In genomic region chr8:88325251-88325650, GRCm38 (mm10) we compare ENCODE assay signal across 25 mouse cellular contexts. TPM values are rescaled to one million over a fixed set of nuclear protein-coding genes. Genes with fewer than 3 reads are reported as not detected.
DNase-seq lines count a peak whose midpoint lies in the region; ATAC-seq and TF ChIP-seq lines count a peak whose summit lies in the region.
"Had no signal": no experiment of that assay in that cellular context is flagged by ENCODE, and none has a peak within 500 bp of the region (broad histone marks: within the 10 kb centered on the region; RNA-seq: fewer than 3 reads in every experiment).

No protein-coding gene starts in this region.

- H3K4me3 ChIP-seq in kidney, postnatal 0 days (replicated peaks; ENCODE audit: low read depth, low read length), result no peak overlapping the region
- H3K4me3 ChIP-seq in stomach, postnatal 0 days (ENCODE audit: low read depth, low read length), result no peak overlapping the region
- H3K4me3 ChIP-seq: forebrain, embryonic 10.5 days; limb, embryonic 15.5 days; neural tube, embryonic 15.5 days had no signal

- no peaks in the 10 kb centered on the region for H3K4me1 ChIP-seq in kidney, postnatal 0 days (replicated peaks; ENCODE audit: insufficient read depth, low read length)
- H3K4me1 ChIP-seq in stomach, postnatal 0 days (replicated peaks; ENCODE audit: control insufficient read depth, insufficient read depth), result no peaks in the 10 kb centered on the region
- H3K4me1 ChIP-seq: forebrain, embryonic 10.5 days; limb, embryonic 15.5 days; neural tube, embryonic 15.5 days had no signal

- no peak; the same call in 1 of the 2 replicates for ATAC-seq in kidney, postnatal 0 days (replicated peaks; ENCODE audit: low FRiP score, low read depth)
- no peak; the same call in 1 of the 2 replicates for ATAC-seq in stomach, postnatal 0 days (ENCODE audit: low FRiP score, low TSS enrichment)
- ATAC-seq: activated CD4-positive, CD25-positive, alpha-beta regulatory T cell, adult 4 months; forebrain, embryonic 16.5 days; inflammation-experienced regulatory T-cells, adult 6 months had no signal

- no peak for TF ChIP-seq EP300 in stomach, postnatal 0 days (optimal IDR thresholded peaks at IDR 0.05)

- intact Hi-C loops in heart, postnatal 14 days (cut with DNase I), result no loop called here

- TF ChIP-seq CTCF in kidney, postnatal 0 days (IDR thresholded peaks at IDR 0.05; ENCODE audit: low read depth), result no peak
- no peak for TF ChIP-seq CTCF in stomach, postnatal 0 days (IDR thresholded peaks at IDR 0.05; ENCODE audit: low read depth)

- H3K9ac ChIP-seq in kidney, postnatal 0 days (ENCODE audit: low read depth, low read length), result no peak overlapping the region
- no peak overlapping the region for H3K9ac ChIP-seq in stomach, postnatal 0 days (ENCODE audit: low read length)
- H3K9ac ChIP-seq: limb, embryonic 15.5 days; neural tube, embryonic 15.5 days had no signal

- H3K9me3 ChIP-seq in kidney, postnatal 0 days (replicated peaks; ENCODE audit: low read length), result no peaks in the 10 kb centered on the region
- H3K9me3 ChIP-seq in stomach, postnatal 0 days (ENCODE audit: control insufficient read depth, low read length), result no peaks in the 10 kb centered on the region
- H3K9me3 ChIP-seq: forebrain, embryonic 10.5 days; limb, embryonic 15.5 days; neural tube, embryonic 15.5 days had no signal

- no peak overlapping the region for H3K4me2 ChIP-seq in kidney, postnatal 0 days (ENCODE audit: low read length)
- no peak overlapping the region for H3K4me2 ChIP-seq in stomach, postnatal 0 days (replicated peaks; ENCODE audit: low read depth)
- H3K4me2 ChIP-seq: heart, embryonic 11.5 days; limb, embryonic 15.5 days; midbrain, embryonic 11.5 days; neural tube, embryonic 15.5 days had no signal

- no peaks in the 10 kb centered on the region for H3K27me3 ChIP-seq in kidney, postnatal 0 days (ENCODE audit: insufficient read depth, low read length)
- no peaks in the 10 kb centered on the region for H3K27me3 ChIP-seq in stomach, postnatal 0 days (ENCODE audit: control insufficient read depth, insufficient read depth, low read length)
- H3K27me3 ChIP-seq: limb, embryonic 15.5 days; neural tube, embryonic 15.5 days had no signal

- H3K27ac ChIP-seq in kidney, postnatal 0 days, result no peak overlapping the region
- no peak overlapping the region; the same call in 1 of the 2 replicates for H3K27ac ChIP-seq in stomach, postnatal 0 days (replicated peaks)
- H3K27ac ChIP-seq: forebrain, embryonic 10.5 days; limb, embryonic 15.5 days; neural tube, embryonic 15.5 days had no signal

- peaks cover 42% of the 10 kb centered on the region for H3K36me3 ChIP-seq in kidney, postnatal 0 days (ENCODE audit: insufficient read depth, low read length)
- H3K36me3 ChIP-seq in stomach, postnatal 0 days (ENCODE audit: control insufficient read depth, insufficient read depth, low read length), result peaks cover 3% of the 10 kb centered on the region; the same call in 1 of the 2 replicates

- WGBS in kidney, postnatal 0 days, result 37% methylated on average over 5 of the region's 5 CpGs
- WGBS in stomach, postnatal 0 days, result 24% methylated on average over 5 of the region's 5 CpGs

- DNase-seq in heart, adult 11 months, result peak; percentile 82
- DNase-seq in heart, postnatal 14 days, result no peak
- DNase-seq in kidney, postnatal 0 days (ENCODE audit: low spot score), result peak; percentile 26
- no peak for DNase-seq in kidney, adult 18-20 months
- peak; percentile 6 for DNase-seq in thymus, postnatal 4 days
- DNase-seq in thymus, adult 18-20 months, result no peak
- DNase-seq in stomach, postnatal 0 days (ENCODE audit: low spot score), result peak; percentile 12
- DNase-seq in layer of hippocampus, postnatal 25 days (ENCODE audit: extremely low spot score in 1 of 2, low spot score in 1 of 2), result no peak
- DNase-seq: adrenal gland, postnatal 10 days; cerebellum, adult 2 months; cerebellum, postnatal 25 days; kidney, adult 9 months; kidney, postnatal 4 days; left cerebral cortex, postnatal 4 days; right cerebral cortex, adult 18-20 months; right cerebral cortex, postnatal 4 days; thymus, postnatal 14 days had no signal

RNA-seq across cellular contexts. Expression of gene Brd7, which starts 36.7 kb away (rescaled TPM):
- 10 to 100 TPM; 70.1 to 70.2 TPM for total RNA-seq in heart, postnatal 14 days (2021)
- polyA plus RNA-seq in kidney, postnatal 0 days (2015; fragmentation: Nextera tagmentation; extraction: Ambion mirVana), result 64.6 and 75.1 TPM in 2 replicates
- polyA plus RNA-seq in stomach, postnatal 0 days (2015; fragmentation: Nextera tagmentation; extraction: Ambion mirVana), result 39.7 and 42.5 TPM in 2 replicates
- total RNA-seq in layer of hippocampus, postnatal 25 days (2021), result 10 to 100 TPM; 53.3 to 55.2 TPM

RNA-seq across cellular contexts. Expression of gene Adcy7, which starts 53.0 kb away (rescaled TPM):
- total RNA-seq in heart, postnatal 14 days (2021), result 1 to 10 TPM; 7.5 to 9.8 TPM
- 4.3 TPM in 2 replicates for polyA plus RNA-seq in kidney, postnatal 0 days (2015; fragmentation: Nextera tagmentation; extraction: Ambion mirVana)
- 5.2 and 5.7 TPM in 2 replicates for polyA plus RNA-seq in stomach, postnatal 0 days (2015; fragmentation: Nextera tagmentation; extraction: Ambion mirVana)
- total RNA-seq in layer of hippocampus, postnatal 25 days (2021), result 1 to 10 TPM; 2.7 to 3.2 TPM

Comparison
In these comparisons a context has a peak if more than half of its experiments do, and no peak if none do; other contexts are left out.
1. DNase-seq: peak in heart, adult 11 months (single experiment), kidney, postnatal 0 days (single experiment), thymus, postnatal 4 days (single experiment) and stomach, postnatal 0 days (single experiment); none in heart, postnatal 14 days (0 of 2), kidney, adult 18-20 months (single experiment), thymus, adult 18-20 months (0 of 2) and layer of hippocampus, postnatal 25 days (0 of 2).